Mouse (Mus musculus) neural tube, embryonic 14.5 days (tissue): ENCODE measurements around the gene Capn11. TPM values are rescaled to one million over a fixed set of nuclear protein-coding genes. Genes with fewer than 3 reads are reported as not detected.

Experiments used
- ATAC-seq: fragments of 200-750 bp; cut with Nextera tagmentation; 2 replicates; pipeline ENCODE4 v1.8.0; 2017; ENCODE audit warnings: low read depth, mild to moderate bottlenecking, moderate TSS enrichment, moderate library complexity
- H3K27ac ChIP-seq: fragments of 300-500 bp; sonication (generic); 2 replicates; pipeline ENCODE4 v1.5.1; 2014; ENCODE audit warnings: low read depth, mild to moderate bottlenecking, control low read depth, low read length, moderate library complexity, mixed read lengths
- H3K27me3 ChIP-seq: fragments of 300-500 bp; sonication (generic); 2 replicates; pipeline ENCODE4 v1.6.1; 2014; ENCODE audit warnings: low read length; ENCODE audit not compliant: control insufficient read depth, insufficient read depth
- H3K36me3 ChIP-seq: fragments of 300-500 bp; sonication (generic); 2 replicates; pipeline ENCODE4 v1.6.1; 2014; ENCODE audit warnings: low read length, mixed read lengths; ENCODE audit not compliant: control insufficient read depth, insufficient read depth
- H3K4me1 ChIP-seq: fragments of 300-500 bp; sonication (generic); 2 replicates; pipeline ENCODE4 v1.6.1; 2014; ENCODE audit warnings: low read length; ENCODE audit not compliant: control insufficient read depth, insufficient read depth
- H3K4me2 ChIP-seq: fragments of 300-500 bp; sonication (generic); 2 replicates; pipeline ENCODE4 v1.6.1; 2014; ENCODE audit warnings: mild to moderate bottlenecking, low read depth, low read length, control low read depth
- H3K4me3 ChIP-seq: fragments of 300-500 bp; sonication (generic); 2 replicates; pipeline ENCODE4 v1.5.1; 2014; ENCODE audit warnings: low read depth, low read length, control low read depth, mixed read lengths
- H3K9ac ChIP-seq: fragments of 300-500 bp; sonication (generic); replicated peaks from 2 replicates; pipeline ENCODE4 v1.6.1; 2014; ENCODE audit warnings: low read depth, mild to moderate bottlenecking, control low read depth, low read length, mixed read lengths
- H3K9me3 ChIP-seq: fragments of 300-500 bp; sonication (generic); 2 replicates; pipeline ENCODE4 v1.6.1; 2016; ENCODE audit warnings: low read length; ENCODE audit not compliant: control insufficient read depth
- WGBS: fragments of 180-500 bp; shearing (Covaris S2); extraction: QIAGEN DNeasy Blood & Tissue Kit; methylation state at CpG from one replicate; pipeline ENCODE4 v1.1.7; 2014; 5-methylcytosine and 5-hydroxymethylcytosine counted together
- polyA plus RNA-seq: library from polyadenylated mRNA; unstranded; fragments of >200 nt; fragmentation: Nextera tagmentation; extraction: Ambion mirVana; gene quantifications from 2 replicates; pipeline ENCODE4 v1.2.1, GENCODE M21; 2014

The Capn11 gene
- polyA plus RNA-seq, 1 experiment from 2014 or later = not detected

- WGBS = 77% methylated on average over 23 of the region's 23 CpGs
- H3K4me3 ChIP-seq = no peak overlapping the region
- 0 out of 2 replicates have a peak, but pooled peaks cover 3% of the 10 kb centered on the region for H3K4me1 ChIP-seq
- ATAC-seq = no peak
- H3K27me3 ChIP-seq = no peaks in the 10 kb centered on the region
- no peak overlapping the region for H3K9ac ChIP-seq
- H3K9me3 ChIP-seq = no peaks in the 10 kb centered on the region
- no peak overlapping the region for H3K27ac ChIP-seq
- no peaks in the 10 kb centered on the region for H3K36me3 ChIP-seq
- no peak overlapping the region for H3K4me2 ChIP-seq
These were observed 73.2 kb downstream of the Capn11 start for GRCm38 (mm10) chr17:45585725-45586448.

- Histone ChIP-seq H3K4me1 (0 out of 2 replicates have a peak, but pooled peaks cover 3% of the 10 kb centered on the region), H3K4me3 (no peak overlapping the region), H3K27ac (peak overlapping the region; percentile 45; the same call in 1 of the 2 replicates), H3K9ac (no peak overlapping the region), H3K9me3 (no peaks in the 10 kb centered on the region), H3K4me2 (no peak overlapping the region), H3K27me3 (no peaks in the 10 kb centered on the region), H3K36me3 (no peaks in the 10 kb centered on the region)
- peak; percentile 35 for ATAC-seq
- 28% methylated on average over 14 of the region's 14 CpGs for WGBS
These were observed 74.0 kb downstream of the Capn11 start for GRCm38 (mm10) chr17:45584939-45585678.

- 0 out of 2 replicates have a peak, but pooled peaks cover 3% of the 10 kb centered on the region for H3K4me1 ChIP-seq
- 49% methylated on average over 12 of the region's 12 CpGs for WGBS
- H3K4me3 ChIP-seq = no peak overlapping the region
- H3K4me2 ChIP-seq = no peak overlapping the region
- ATAC-seq = peak; percentile 42
- no peaks in the 10 kb centered on the region for H3K9me3 ChIP-seq
- H3K27me3 ChIP-seq = no peaks in the 10 kb centered on the region
- no peaks in the 10 kb centered on the region for H3K36me3 ChIP-seq
- H3K27ac ChIP-seq = peak overlapping the region; percentile 45
- H3K9ac ChIP-seq = no peak overlapping the region
These were observed 74.8 kb downstream of the Capn11 start for GRCm38 (mm10) chr17:45584096-45584896.

GRCm38 (mm10) chr17:45582715-45583355, 76.3 kb downstream of the Capn11 start:
- no peak overlapping the region for H3K9ac ChIP-seq
- H3K4me2 ChIP-seq = no peak overlapping the region
- WGBS = 73% methylated on average over 6 of the region's 6 CpGs
- no peaks in the 10 kb centered on the region for H3K27me3 ChIP-seq
- no peak overlapping the region for H3K4me3 ChIP-seq
- no peak overlapping the region for H3K27ac ChIP-seq
- 0 out of 2 replicates have a peak, but pooled peaks cover 3% of the 10 kb centered on the region for H3K4me1 ChIP-seq
- ATAC-seq = no peak
- no peaks in the 10 kb centered on the region for H3K36me3 ChIP-seq
- no peaks in the 10 kb centered on the region for H3K9me3 ChIP-seq

- Histone ChIP-seq H3K36me3 (no peaks in the 10 kb centered on the region), H3K4me2 (no peak overlapping the region), H3K27me3 (no peaks in the 10 kb centered on the region), H3K4me1 (0 out of 2 replicates have a peak, but pooled peaks cover 3% of the 10 kb centered on the region), H3K4me3 (no peak overlapping the region), H3K27ac (no peak overlapping the region), H3K9me3 (no peaks in the 10 kb centered on the region), H3K9ac (no peak overlapping the region)
- 94% methylated on average over 6 of the region's 6 CpGs for WGBS
- no peak for ATAC-seq
These were observed 76.9 kb downstream of the Capn11 start for GRCm38 (mm10) chr17:45582188-45582587.

- Histone ChIP-seq H3K4me3 (no peak overlapping the region), H3K9ac (no peak overlapping the region), H3K9me3 (no peaks in the 10 kb centered on the region), H3K36me3 (no peaks in the 10 kb centered on the region), H3K4me2 (no peak overlapping the region), H3K27ac (no peak overlapping the region; the same call in 1 of the 2 replicates), H3K27me3 (no peaks in the 10 kb centered on the region), H3K4me1 (0 out of 2 replicates have a peak, but pooled peaks cover 3% of the 10 kb centered on the region)
- 22% methylated on average over 2 of the region's 2 CpGs for WGBS
- peak; percentile 28 for ATAC-seq
These were observed 77.5 kb downstream of the Capn11 start for GRCm38 (mm10) chr17:45581567-45581983.

- H3K27ac ChIP-seq = no peak overlapping the region; the same call in 1 of the 2 replicates
- no peaks in the 10 kb centered on the region for H3K36me3 ChIP-seq
- H3K27me3 ChIP-seq = no peaks in the 10 kb centered on the region
- no peak overlapping the region for H3K4me2 ChIP-seq
- H3K9ac ChIP-seq = no peak overlapping the region
- no peak overlapping the region for H3K4me3 ChIP-seq
- 0 out of 2 replicates have a peak, but pooled peaks cover 3% of the 10 kb centered on the region for H3K4me1 ChIP-seq
- 46% methylated on average over 12 of the region's 12 CpGs for WGBS
- H3K9me3 ChIP-seq = no peaks in the 10 kb centered on the region
- no peak for ATAC-seq
These were observed 78.1 kb downstream of the Capn11 start for GRCm38 (mm10) chr17:45580958-45581477.
